Mouse (Mus musculus) neural tube, embryonic 12.5 days (tissue): Measurements from ENCODE around the gene Tyrobp. TPM values are rescaled to one million over a fixed set of nuclear protein-coding genes. Genes with fewer than 3 reads are reported as not detected.

Experiments
- ATAC-seq: fragments of 200-750 bp; cut with Nextera tagmentation; 2 replicates; pipeline ENCODE4 v1.8.0; 2017; ENCODE audit warnings: low read depth, mild to moderate bottlenecking, moderate TSS enrichment, moderate library complexity; ENCODE audit not compliant: low FRiP score
- H3K27ac ChIP-seq: fragments of 300-500 bp; sonication (generic); 2 replicates; pipeline ENCODE4 v1.5.1; 2016
- H3K27me3 ChIP-seq: fragments of 300-500 bp; sonication (generic); replicated peaks from 2 replicates; pipeline ENCODE4 v1.6.1; 2016; ENCODE audit warnings: mild to moderate bottlenecking
- H3K36me3 ChIP-seq: fragments of 300-500 bp; sonication (generic); 2 replicates; pipeline ENCODE4 v1.6.1; 2016; ENCODE audit warnings: mild to moderate bottlenecking
- H3K4me1 ChIP-seq: fragments of 300-500 bp; sonication (generic); 2 replicates; pipeline ENCODE4 v1.6.1; 2016
- H3K4me2 ChIP-seq: fragments of 300-500 bp; sonication (generic); replicated peaks from 2 replicates; pipeline ENCODE4 v1.6.1; 2016; ENCODE audit warnings: mild to moderate bottlenecking
- H3K4me3 ChIP-seq: fragments of 300-500 bp; sonication (generic); 2 replicates; pipeline ENCODE4 v1.5.1; 2016
- H3K9ac ChIP-seq: fragments of 300-500 bp; sonication (generic); 2 replicates; pipeline ENCODE4 v1.6.1; 2016; ENCODE audit warnings: mild to moderate bottlenecking
- H3K9me3 ChIP-seq: fragments of 300-500 bp; sonication (generic); 2 replicates; pipeline ENCODE4 v1.6.1; 2016; ENCODE audit warnings: mild to moderate bottlenecking
- WGBS: fragments of 180-500 bp; shearing (Covaris S2); methylation state at CpG from one replicate; pipeline ENCODE4 v1.1.7; 2016; 5-methylcytosine and 5-hydroxymethylcytosine counted together
- polyA plus RNA-seq: library from polyadenylated mRNA; unstranded; fragments of >200 nt; fragmentation: Nextera tagmentation; extraction: Ambion mirVana; gene quantifications from 2 replicates; pipeline ENCODE4 v1.2.1, GENCODE M21; 2016

Tyrobp gene
- 22.6 and 23.2 TPM in 2 replicates for polyA plus RNA-seq

DNA sequence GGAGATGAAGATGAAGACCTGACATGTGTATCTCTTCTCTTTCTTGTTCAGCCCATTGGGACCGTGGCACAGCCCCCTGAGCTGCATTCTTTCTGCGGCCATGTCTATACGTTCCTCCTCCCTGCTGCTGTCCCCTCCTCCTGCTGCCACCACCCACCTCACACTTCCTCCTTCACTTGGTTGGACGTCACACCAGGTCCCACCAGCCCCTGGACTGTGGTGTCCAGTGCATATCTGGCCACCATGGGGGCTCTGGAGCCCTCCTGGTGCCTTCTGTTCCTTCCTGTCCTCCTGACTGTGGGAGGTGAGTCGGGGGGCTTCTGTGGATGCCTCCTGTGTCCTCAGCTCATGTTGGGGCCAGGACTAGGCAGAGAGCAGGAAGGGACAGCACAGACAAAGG is at the start of gene Tyrobp:
Gene Tyrobp (plus strand): TSS at position 165 of the 400 bp plus-strand sequence.
- Histone ChIP-seq H3K9ac (no peak within 1 kb of the TSS), H3K27me3 (no peaks in the 10 kb centered on the region), H3K4me2 (no peak within 1 kb of the TSS), H3K36me3 (no peaks in the 10 kb centered on the region), H3K9me3 (no peaks in the 10 kb centered on the region), H3K27ac (no peak within 1 kb of the TSS), H3K4me1 (no peaks in the 10 kb centered on the region), H3K4me3 (no peak within 1 kb of the TSS)
- WGBS = 73% methylated on average over 5 of the region's 5 CpGs
- no peak for ATAC-seq

DNA sequence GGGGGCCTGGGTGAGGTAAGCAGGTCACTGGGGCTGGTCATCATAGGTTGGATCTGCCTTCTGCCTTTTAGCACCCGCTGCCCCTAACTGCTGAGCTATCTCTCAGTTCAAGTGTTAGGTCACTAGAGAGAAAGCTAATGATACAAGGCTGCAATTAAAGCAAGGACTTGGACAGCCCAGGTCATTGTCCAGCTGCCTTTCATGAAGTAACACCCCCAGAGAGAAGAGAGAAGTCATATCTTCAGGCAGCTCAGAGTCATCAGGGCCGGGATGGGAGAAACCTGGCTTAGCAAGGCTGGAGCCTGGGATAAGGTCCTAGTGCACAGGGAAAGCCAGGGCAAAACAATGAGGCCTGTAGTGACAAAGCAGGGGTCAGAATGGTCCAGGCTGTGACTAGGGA is 46.1 kb upstream of the Tyrobp start:
- Histone ChIP-seq H3K4me2 (no peak overlapping the region), H3K9ac (no peak overlapping the region), H3K4me1 (peaks cover 6% of the 10 kb centered on the region; the same call in 1 of the 2 replicates), H3K27me3 (0 out of 2 replicates have a peak, but pooled peaks cover 10% of the 10 kb centered on the region), H3K9me3 (no peaks in the 10 kb centered on the region), H3K27ac (no peak overlapping the region), H3K36me3 (no peaks in the 10 kb centered on the region), H3K4me3 (no peak overlapping the region)
- ATAC-seq = no peak
- WGBS = 73% methylated on average over 2 of the region's 2 CpGs

DNA sequence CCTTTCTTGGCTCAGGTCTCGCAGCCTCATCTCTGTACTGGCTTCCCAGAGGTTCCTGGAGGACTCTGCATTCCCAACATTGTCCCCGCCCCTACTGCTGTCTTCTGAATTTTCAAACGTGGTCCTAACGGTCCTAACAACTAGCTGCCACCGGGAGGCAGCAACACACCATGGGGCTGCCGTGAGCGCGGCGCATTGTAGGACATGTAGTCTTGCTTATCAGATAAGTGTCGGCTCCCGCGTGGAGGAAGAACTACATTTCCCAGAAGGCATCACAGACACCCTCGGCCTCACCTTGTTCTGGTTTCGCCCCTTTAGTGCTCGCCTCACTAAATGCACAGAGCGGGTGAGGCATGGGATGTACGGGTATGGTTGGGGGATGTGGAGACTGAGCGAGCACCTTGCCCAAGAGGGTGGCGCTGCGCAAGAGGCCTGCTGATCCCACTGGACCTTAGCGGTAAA is 40.0 kb upstream of the Tyrobp start:
- Histone ChIP-seq H3K27me3 (no peaks in the 10 kb centered on the region), H3K9ac (no peak overlapping the region), H3K9me3 (no peaks in the 10 kb centered on the region), H3K27ac (no peak overlapping the region), H3K4me2 (peak overlapping the region; percentile 59), H3K36me3 (no peaks in the 10 kb centered on the region), H3K4me1 (no peaks in the 10 kb centered on the region), H3K4me3 (peak overlapping the region; percentile 32)
- 2% methylated on average over 21 of the region's 21 CpGs for WGBS
- peak; percentile 98 for ATAC-seq

DNA sequence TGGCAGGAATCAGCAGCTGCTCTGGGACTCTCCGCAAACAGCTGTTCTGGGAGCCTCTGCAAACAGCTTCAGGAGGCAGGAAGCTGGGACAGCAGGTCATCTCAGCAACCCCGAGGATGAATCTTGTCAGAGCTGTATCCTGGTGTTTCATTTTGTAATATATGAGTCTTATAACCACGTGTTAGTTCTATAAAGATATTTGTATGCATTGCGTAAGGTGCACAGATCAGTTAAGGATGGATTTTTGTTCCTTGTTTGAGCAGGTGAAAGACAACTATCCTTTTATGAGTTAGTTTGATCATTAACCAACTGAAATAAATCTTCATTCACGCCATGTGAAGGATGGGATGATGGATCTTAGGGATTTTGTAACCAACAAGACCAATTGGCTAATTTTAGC is 33.5 kb upstream of the Tyrobp start:
- H3K4me1 ChIP-seq = no peaks in the 10 kb centered on the region
- 62% methylated on average over 5 of the region's 5 CpGs for WGBS
- H3K9me3 ChIP-seq = no peaks in the 10 kb centered on the region
- no peak for ATAC-seq
- H3K4me3 ChIP-seq = no peak overlapping the region
- H3K27me3 ChIP-seq = no peaks in the 10 kb centered on the region
- H3K36me3 ChIP-seq = no peaks in the 10 kb centered on the region
- H3K4me2 ChIP-seq = no peak overlapping the region
- no peak overlapping the region for H3K27ac ChIP-seq
- H3K9ac ChIP-seq = no peak overlapping the region

DNA sequence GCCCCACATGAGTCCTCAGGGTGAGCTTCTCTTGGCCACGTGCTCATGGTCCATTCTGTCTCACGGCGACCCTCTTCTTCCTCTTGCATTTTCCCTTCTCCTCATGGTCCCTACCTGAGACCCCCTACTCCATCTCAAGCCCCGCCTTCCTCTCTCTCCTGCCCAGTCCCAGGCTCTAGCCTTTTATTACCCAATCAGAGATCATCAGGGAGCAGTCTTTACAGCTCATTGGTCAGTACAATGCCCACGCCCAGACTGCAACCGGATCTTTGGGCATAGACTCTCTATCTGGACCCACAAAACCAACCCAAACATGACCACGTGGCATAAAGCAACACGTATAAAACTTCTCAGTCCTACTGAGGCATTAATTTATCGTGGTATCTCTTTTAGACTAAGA is 29.5 kb upstream of the Tyrobp start:
- no peaks in the 10 kb centered on the region for H3K4me1 ChIP-seq
- H3K4me2 ChIP-seq = no peak overlapping the region
- no peak overlapping the region for H3K4me3 ChIP-seq
- H3K27ac ChIP-seq = no peak overlapping the region
- no peaks in the 10 kb centered on the region for H3K27me3 ChIP-seq
- 86% methylated on average over 9 of the region's 9 CpGs for WGBS
- ATAC-seq = no peak
- H3K9me3 ChIP-seq = no peaks in the 10 kb centered on the region
- H3K36me3 ChIP-seq = no peaks in the 10 kb centered on the region
- H3K9ac ChIP-seq = no peak overlapping the region

DNA sequence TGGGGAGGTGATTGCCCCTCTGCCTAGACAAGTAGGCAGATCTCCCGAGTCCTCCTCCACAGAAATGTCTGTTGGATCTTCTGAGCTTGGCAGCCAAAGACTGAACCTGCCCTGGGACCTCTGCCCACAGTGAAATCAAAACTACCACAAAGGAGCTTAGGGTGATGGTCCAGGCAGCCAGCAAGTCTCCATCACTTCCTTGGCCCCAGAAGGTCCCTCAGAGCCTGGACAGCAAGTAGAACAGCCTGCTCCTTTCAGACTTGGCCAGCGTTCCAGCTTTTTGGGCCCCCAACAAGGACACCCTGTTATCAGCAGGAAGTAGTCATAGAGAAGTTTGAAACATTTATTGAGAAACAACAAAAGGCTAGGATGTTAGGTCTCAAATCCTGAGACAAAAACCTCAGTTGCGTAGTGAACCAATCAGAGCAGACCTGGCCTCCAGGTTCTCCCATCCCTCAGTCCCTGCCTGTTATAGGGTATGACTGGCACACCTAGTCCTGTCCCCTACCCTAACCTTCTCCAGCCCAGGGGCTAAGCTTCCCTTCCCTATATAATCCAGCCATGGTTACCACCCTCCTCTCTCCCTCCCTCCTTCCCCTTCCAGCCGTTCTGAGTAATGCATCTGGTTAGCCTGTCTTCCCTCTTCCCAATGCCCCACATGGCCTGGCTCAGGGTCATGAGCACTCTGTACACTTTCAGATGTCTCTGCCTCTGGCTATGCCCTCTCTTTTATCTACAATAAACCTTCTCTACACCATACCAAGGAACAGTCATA is 20.6 kb upstream of the Tyrobp start:
- Histone ChIP-seq H3K4me2 (no peak overlapping the region), H3K9ac (no peak overlapping the region), H3K27me3 (no peaks in the 10 kb centered on the region), H3K36me3 (no peaks in the 10 kb centered on the region), H3K27ac (no peak overlapping the region), H3K4me1 (no peaks in the 10 kb centered on the region), H3K4me3 (no peak overlapping the region), H3K9me3 (no peaks in the 10 kb centered on the region)
- no peak for ATAC-seq
- WGBS = 75% methylated on average over 4 of the region's 4 CpGs

DNA sequence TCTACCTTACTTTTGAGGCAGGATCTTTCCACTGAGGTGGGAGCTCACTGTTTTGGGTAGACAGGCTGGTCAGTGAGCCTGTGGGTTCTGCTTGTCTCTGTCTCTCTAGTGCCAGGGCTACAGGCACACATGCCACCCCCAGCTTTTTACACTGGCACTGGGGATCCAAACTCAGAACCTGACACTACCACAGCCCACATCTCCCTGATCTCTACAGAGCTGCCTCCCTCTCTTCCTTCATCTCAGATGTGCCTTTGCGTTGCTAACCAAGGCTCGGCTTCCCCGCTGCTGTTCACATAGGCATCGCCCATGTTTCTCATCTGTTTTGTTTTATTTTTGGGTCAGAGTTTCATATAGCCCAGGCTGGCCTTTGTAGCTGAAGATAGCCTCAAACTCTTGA is 19.9 kb upstream of the Tyrobp start:
- Histone ChIP-seq H3K4me3 (no peak overlapping the region), H3K36me3 (no peaks in the 10 kb centered on the region), H3K9me3 (no peaks in the 10 kb centered on the region), H3K4me2 (no peak overlapping the region), H3K27ac (no peak overlapping the region), H3K4me1 (no peaks in the 10 kb centered on the region), H3K9ac (no peak overlapping the region), H3K27me3 (no peaks in the 10 kb centered on the region)
- 80% methylated on average over 4 of the region's 4 CpGs for WGBS
- no peak for ATAC-seq

DNA sequence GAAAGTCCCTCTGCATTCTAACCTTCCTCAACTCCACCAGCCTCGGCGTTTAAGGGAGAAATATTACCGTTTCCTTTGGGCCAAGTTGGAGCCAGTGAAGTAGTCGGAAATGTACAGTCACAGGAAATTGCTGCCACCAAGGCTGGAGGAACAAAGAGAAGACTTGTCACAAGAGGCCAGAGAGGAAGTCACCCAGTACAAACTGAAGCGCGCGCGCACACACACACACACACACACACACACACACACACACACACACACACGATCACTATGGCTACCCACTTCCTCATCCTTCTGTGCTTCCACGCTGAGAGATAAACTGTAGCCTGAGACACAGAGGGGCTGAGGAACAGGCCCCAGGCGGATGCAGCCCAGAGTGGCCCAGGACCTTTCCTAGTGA is 19.2 kb upstream of the Tyrobp start:
- Histone ChIP-seq H3K4me3 (no peak overlapping the region), H3K4me2 (no peak overlapping the region), H3K27ac (no peak overlapping the region), H3K9me3 (no peaks in the 10 kb centered on the region), H3K4me1 (no peaks in the 10 kb centered on the region), H3K9ac (no peak overlapping the region), H3K27me3 (no peaks in the 10 kb centered on the region), H3K36me3 (no peaks in the 10 kb centered on the region)
- ATAC-seq = no peak
- WGBS = 58% methylated on average over 11 of the region's 11 CpGs

DNA sequence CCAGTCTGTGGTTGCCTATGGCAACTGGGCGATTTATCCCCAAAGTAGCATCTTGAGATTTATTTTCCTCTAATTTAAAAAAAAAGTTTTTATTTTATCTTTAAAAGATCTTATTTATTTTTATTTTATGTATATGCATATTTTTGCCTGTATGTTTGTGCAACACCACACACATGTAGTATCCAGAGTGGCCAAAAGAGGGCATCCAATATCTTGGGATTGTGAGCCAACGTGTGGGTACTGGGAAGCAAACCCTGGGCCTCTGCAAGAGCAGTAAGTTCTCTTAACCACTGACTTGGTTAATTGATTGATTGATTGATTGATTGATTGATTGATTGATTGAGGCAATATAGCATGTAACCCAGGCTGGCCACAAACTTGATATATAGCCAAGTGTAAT is 18.7 kb upstream of the Tyrobp start:
- no peaks in the 10 kb centered on the region for H3K36me3 ChIP-seq
- H3K9me3 ChIP-seq = no peaks in the 10 kb centered on the region
- no peak overlapping the region for H3K27ac ChIP-seq
- H3K4me3 ChIP-seq = no peak overlapping the region
- H3K9ac ChIP-seq = no peak overlapping the region
- H3K4me1 ChIP-seq = no peaks in the 10 kb centered on the region
- no peak overlapping the region for H3K4me2 ChIP-seq
- 42% methylated on average over 2 of the region's 2 CpGs for WGBS
- no peak for ATAC-seq
- no peaks in the 10 kb centered on the region for H3K27me3 ChIP-seq

DNA sequence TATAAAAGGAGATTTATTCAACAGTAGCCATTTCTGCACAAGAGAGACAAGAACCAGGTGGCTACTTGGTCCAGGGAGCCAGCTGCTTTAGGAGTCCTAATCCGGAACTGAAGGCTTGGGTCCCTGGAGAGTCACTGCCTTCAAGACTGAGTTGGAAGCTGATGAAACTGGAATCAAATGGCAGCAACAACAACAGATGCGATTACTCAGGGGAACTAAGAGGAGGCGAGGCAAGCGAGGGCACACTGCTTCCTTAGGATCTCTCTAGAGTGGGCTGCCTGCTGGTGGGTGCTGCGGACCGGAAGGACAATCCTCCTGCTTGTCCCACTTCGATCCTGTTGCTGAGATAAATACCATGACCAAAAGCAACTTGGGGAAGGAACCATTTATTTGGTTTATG is 13.9 kb upstream of the Tyrobp start:
- Histone ChIP-seq H3K27me3 (no peaks in the 10 kb centered on the region), H3K9me3 (no peaks in the 10 kb centered on the region), H3K4me1 (no peaks in the 10 kb centered on the region), H3K4me3 (no peak overlapping the region), H3K36me3 (no peaks in the 10 kb centered on the region), H3K27ac (no peak overlapping the region), H3K4me2 (no peak overlapping the region), H3K9ac (no peak overlapping the region)
- WGBS = 46% methylated on average over 7 of the region's 7 CpGs
- no peak for ATAC-seq

DNA sequence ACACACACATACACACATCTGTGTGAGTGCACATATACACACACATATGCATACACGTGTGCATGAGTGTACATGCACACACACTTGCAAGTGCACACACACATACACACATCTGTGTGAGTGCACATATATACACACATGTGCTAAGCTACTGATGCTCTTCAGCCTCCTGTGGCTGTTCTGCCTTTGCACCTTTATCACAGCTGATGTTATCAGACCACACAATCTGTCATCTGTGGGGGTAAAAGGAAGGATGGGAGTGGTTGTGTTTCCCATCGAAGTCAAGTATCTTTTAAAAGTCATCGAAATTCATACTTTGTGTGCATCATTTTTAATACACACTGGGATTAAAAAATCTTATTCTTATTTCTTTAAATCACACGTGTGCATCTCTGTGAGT is 11.2 kb upstream of the Tyrobp start:
- no peaks in the 10 kb centered on the region for H3K4me1 ChIP-seq
- no peak overlapping the region for H3K9ac ChIP-seq
- H3K27me3 ChIP-seq = no peaks in the 10 kb centered on the region
- no peak for ATAC-seq
- WGBS = 78% methylated on average over 4 of the region's 4 CpGs
- H3K4me2 ChIP-seq = no peak overlapping the region
- H3K27ac ChIP-seq = no peak overlapping the region
- H3K4me3 ChIP-seq = no peak overlapping the region
- no peaks in the 10 kb centered on the region for H3K36me3 ChIP-seq
- no peaks in the 10 kb centered on the region for H3K9me3 ChIP-seq

DNA sequence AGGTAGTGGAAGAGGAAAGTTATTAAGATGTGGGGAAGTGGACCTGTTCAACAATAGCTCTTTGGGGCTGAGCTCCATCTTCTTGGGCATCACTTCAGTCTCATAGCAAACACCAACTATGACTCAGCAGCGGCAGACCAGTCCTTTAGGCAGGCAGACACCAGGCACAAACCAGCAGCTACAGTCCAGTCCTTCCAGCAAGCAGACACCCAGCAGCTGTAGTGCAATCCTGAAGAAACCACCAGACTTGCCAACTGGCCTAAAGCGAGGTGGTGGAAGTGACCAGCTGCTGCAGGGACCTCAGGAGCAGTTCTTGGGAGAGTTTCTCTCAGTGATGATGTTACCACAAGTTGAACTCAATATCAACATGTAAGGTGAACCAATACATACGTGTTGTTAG is 4.9 kb upstream of the Tyrobp start:
- Histone ChIP-seq H3K9ac (no peak overlapping the region), H3K9me3 (no peaks in the 10 kb centered on the region), H3K4me1 (no peaks in the 10 kb centered on the region), H3K4me2 (no peak overlapping the region), H3K27me3 (no peaks in the 10 kb centered on the region), H3K36me3 (no peaks in the 10 kb centered on the region), H3K27ac (no peak overlapping the region), H3K4me3 (no peak overlapping the region)
- WGBS = 88% methylated on average over 3 of the region's 3 CpGs
- ATAC-seq = no peak

DNA sequence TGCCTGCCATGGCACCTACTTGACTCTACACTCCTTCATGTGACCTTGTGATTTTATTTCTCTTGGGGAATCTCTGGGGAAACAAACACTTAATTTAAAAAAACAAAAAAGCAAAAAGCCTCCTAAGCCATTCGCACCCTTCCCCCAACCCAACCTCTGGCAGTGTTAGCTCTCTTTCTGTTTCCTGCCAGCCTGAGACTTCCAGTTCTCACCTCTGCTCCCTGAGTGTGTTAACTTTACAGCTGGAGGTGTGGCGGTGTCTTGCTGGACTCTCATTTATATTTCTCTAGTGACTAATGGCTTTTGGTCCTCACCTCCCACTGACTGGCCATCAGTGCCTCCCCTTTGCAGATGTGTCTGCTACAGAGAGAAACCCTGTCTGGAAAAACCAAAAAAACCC is 3.8 kb upstream of the Tyrobp start:
- Histone ChIP-seq H3K9ac (no peak overlapping the region), H3K27me3 (no peaks in the 10 kb centered on the region), H3K36me3 (no peaks in the 10 kb centered on the region), H3K9me3 (no peaks in the 10 kb centered on the region), H3K27ac (no peak overlapping the region), H3K4me3 (no peak overlapping the region), H3K4me1 (no peaks in the 10 kb centered on the region), H3K4me2 (no peak overlapping the region)
- ATAC-seq = no peak
- WGBS = 65% methylated on average over 2 of the region's 2 CpGs
